Mouse (Mus musculus) testis, adult 2 months (tissue): ENCODE results near the gene Setdb1. TPM values are rescaled to one million over a fixed set of nuclear protein-coding genes. Genes with fewer than 3 reads are reported as not detected.
A peak's percentile ranks its signal among the peaks of the same experiment; 100 is the strongest.

Source experiments
- H3K27ac ChIP-seq: fragments of 200-500 bp; 2 replicates; pipeline ENCODE4 v1.5.1; 2012; ENCODE audit warnings: low read depth, low read length; ENCODE audit not compliant: control insufficient read depth, insufficient read depth
- H3K27me3 ChIP-seq: fragments of 200-500 bp; 2 replicates; pipeline ENCODE4 v1.6.1; 2012; ENCODE audit warnings: mild to moderate bottlenecking, low read length, moderate library complexity; ENCODE audit not compliant: control insufficient read depth, insufficient read depth
- H3K36me3 ChIP-seq: fragments of 200-500 bp; 2 replicates; pipeline ENCODE4 v1.6.1; 2012; ENCODE audit warnings: mild to moderate bottlenecking, low read length; ENCODE audit not compliant: control insufficient read depth, insufficient read depth
- H3K4me1 ChIP-seq: fragments of 200-500 bp; 2 replicates; pipeline ENCODE4 v1.6.1; 2012; ENCODE audit warnings: low read length; ENCODE audit not compliant: control insufficient read depth, insufficient read depth
- H3K4me3 ChIP-seq: fragments of 200-500 bp; 2 replicates; pipeline ENCODE4 v1.5.1; 2012; ENCODE audit warnings: low read depth, mild to moderate bottlenecking, low read length, moderate library complexity, mixed read lengths; ENCODE audit not compliant: control insufficient read depth
- CTCF ChIP-seq: fragments of 200-500 bp; IDR thresholded peaks from 2 replicates; pipeline ENCODE4 v1.5.1; 2012; ENCODE audit warnings: low read depth, mild to moderate bottlenecking, inconsistent platforms, low read length, moderate library complexity; ENCODE audit not compliant: control insufficient read depth, insufficient read depth, insufficient replicate concordance
- POLR2A ChIP-seq: fragments of 200-500 bp; IDR thresholded peaks from 2 replicates; pipeline ENCODE4 v1.6.1; 2012; ENCODE audit warnings: low read depth, mild to moderate bottlenecking, inconsistent platforms, low read length, moderate library complexity; ENCODE audit not compliant: control insufficient read depth
- polyA plus RNA-seq: library from polyadenylated mRNA; depleted of rRNA; stranded (reverse); fragments of >200 nt; gene quantifications from 2 replicates; pipeline ENCODE4 v1.2.3, GENCODE M21; 2012

Setdb1 gene
- polyA plus RNA-seq, 1 experiment: 24.3 TPM

GRCm38 (mm10) chr3:95310968-95311882, 45.8 kb downstream of the Setdb1 start:
- Histone ChIP-seq H3K27me3 (no peaks in the 10 kb centered on the region), H3K4me3 (no peak overlapping the region), H3K36me3 (no peaks in the 10 kb centered on the region), H3K4me1 (peaks cover 16% of the 10 kb centered on the region), H3K27ac (no peak overlapping the region)
- TF ChIP-seq POLR2A (no peak), CTCF (peak; percentile 15; the same call in 1 of the 2 replicates)

- Histone ChIP-seq H3K36me3 (no peaks in the 10 kb centered on the region), H3K27me3 (no peaks in the 10 kb centered on the region)
- TF ChIP-seq POLR2A (no peak), CTCF (no peak)
Measured at GRCm38 (mm10) chr3:95310496-95310895, 46.5 kb downstream of the Setdb1 start.

GRCm38 (mm10) chr3:95307100-95307499, 49.9 kb downstream of the Setdb1 start, which contains the start of gene Anxa9:
Gene Anxa9 (minus strand): TSS chr3:95307176.
- Histone ChIP-seq H3K27me3 (no peaks in the 10 kb centered on the region), H3K4me3 (peak within 1 kb of the TSS; percentile 50), H3K27ac (peak within 1 kb of the TSS; percentile 66), H3K36me3 (no peaks in the 10 kb centered on the region), H3K4me1 (peaks cover 6% of the 10 kb centered on the region)
- TF ChIP-seq POLR2A: 0 out of 2 replicates have a peak, but pooled peaks have one; percentile 23
- TF ChIP-seq CTCF: no peak

More at GRCm38 (mm10) chr3:95310496-95310895, 46.5 kb downstream of the Setdb1 start:
- Histone ChIP-seq H3K4me1 (peaks cover 9% of the 10 kb centered on the region), H3K4me3 (no peak overlapping the region), H3K27ac (no peak overlapping the region)

- Histone ChIP-seq H3K27ac (peak overlapping the region; percentile 22; the same call in 1 of the 2 replicates), H3K4me1 (peaks cover 6% of the 10 kb centered on the region), H3K36me3 (no peaks in the 10 kb centered on the region), H3K4me3 (no peak overlapping the region; the same call in 1 of the 2 replicates), H3K27me3 (no peaks in the 10 kb centered on the region)
- no peak for TF ChIP-seq POLR2A
- TF ChIP-seq CTCF: no peak
Measured at GRCm38 (mm10) chr3:95306244-95306643, 50.8 kb downstream of the Setdb1 start.

- Histone ChIP-seq H3K4me3 (no peak overlapping the region), H3K36me3 (no peaks in the 10 kb centered on the region), H3K4me1 (no peaks in the 10 kb centered on the region), H3K27me3 (no peaks in the 10 kb centered on the region), H3K27ac (no peak overlapping the region)
- TF ChIP-seq POLR2A: no peak
- TF ChIP-seq CTCF: no peak
Measured at GRCm38 (mm10) chr3:95301204-95301796, 55.7 kb downstream of the Setdb1 start.

GRCm38 (mm10) chr3:95298018-95298417, 59.0 kb downstream of the Setdb1 start:
- no peak overlapping the region for H3K4me3 ChIP-seq
- TF ChIP-seq CTCF (no peak), POLR2A (no peak)
- no peak overlapping the region for H3K27ac ChIP-seq
- H3K36me3 ChIP-seq: no peaks in the 10 kb centered on the region
- no peaks in the 10 kb centered on the region for H3K27me3 ChIP-seq
- no peaks in the 10 kb centered on the region for H3K4me1 ChIP-seq

GRCm38 (mm10) chr3:95296103-95296469, 60.9 kb downstream of the Setdb1 start:
- Histone ChIP-seq H3K27ac (peak overlapping the region; percentile 15; the same call in 1 of the 2 replicates), H3K4me3 (no peak overlapping the region), H3K27me3 (no peaks in the 10 kb centered on the region), H3K36me3 (no peaks in the 10 kb centered on the region; the same call in 1 of the 2 replicates), H3K4me1 (no peaks in the 10 kb centered on the region)
- TF ChIP-seq POLR2A: no peak
- TF ChIP-seq CTCF: peak; percentile 28; the same call in 1 of the 2 replicates
